8 mouse cellular contexts compared by ENCODE assay signal in the genomic region with DNA sequence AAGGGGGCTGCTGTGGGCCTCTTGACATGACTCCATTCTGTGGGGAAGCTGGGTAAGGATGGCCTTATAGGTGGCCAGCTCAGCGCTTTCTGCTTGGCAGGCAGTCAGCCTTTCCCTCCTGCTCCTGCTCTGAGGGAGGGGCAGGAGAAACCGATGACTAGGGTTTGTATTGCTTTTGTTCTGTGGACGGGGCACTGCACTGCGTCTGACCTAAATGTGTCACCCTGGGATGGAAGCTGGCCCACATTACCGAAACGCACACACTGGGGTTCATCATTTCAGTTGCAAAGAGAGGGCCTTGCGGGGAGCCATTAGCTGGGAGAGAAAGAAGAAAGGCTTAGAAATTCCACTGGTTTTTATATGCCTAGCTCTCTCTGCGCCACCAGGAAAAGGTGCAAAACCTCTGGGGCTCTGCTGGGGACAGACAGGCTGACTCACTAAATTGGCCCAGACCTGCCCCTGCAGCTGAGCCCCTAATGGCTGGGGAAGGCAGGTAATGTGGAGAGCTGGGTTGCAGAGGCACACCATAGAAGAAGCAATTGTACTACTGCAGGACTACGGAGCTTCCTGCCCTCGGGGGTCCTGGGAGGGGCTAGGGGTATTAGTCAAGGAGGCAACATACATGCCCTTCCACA. TPM values are rescaled to one million over a fixed set of nuclear protein-coding genes. Genes with fewer than 3 reads are reported as not detected.
DNase-seq lines count a peak whose midpoint lies in the region; ATAC-seq lines count a peak whose summit lies in the region.

No protein-coding gene starts in this region.

- 7% methylated on average over 10 of the region's 10 CpGs for WGBS in hindbrain, embryonic 13.5 days
- 9% methylated on average over 10 of the region's 10 CpGs for WGBS in neural tube, embryonic 15.5 days

- peak; percentile 49 to 82 for DNase-seq in adrenal gland, adult (ENCODE audit: inconsistent age in 2 of 2, low spot score in 1 of 2)
- no peak for DNase-seq in adrenal gland, postnatal 4 days (ENCODE audit: low spot score in 2 of 2)
- DNase-seq in urinary bladder, postnatal 14 days (ENCODE audit: low spot score) = peak; percentile 27
- DNase-seq in urinary bladder, adult 2 months (ENCODE audit: low spot score) = no peak
- DNase-seq in right cerebral cortex, postnatal 36 days (ENCODE audit: low spot score in 2 of 2) = no peak

- no peaks in the 10 kb centered on the region for H3K36me3 ChIP-seq in hindbrain, embryonic 13.5 days
- H3K36me3 ChIP-seq in neural tube, embryonic 15.5 days = no peaks in the 10 kb centered on the region

- peak overlapping the region; percentile 2 for H3K4me2 ChIP-seq in hindbrain, embryonic 13.5 days
- H3K4me2 ChIP-seq in neural tube, embryonic 15.5 days = peak overlapping the region; percentile 20

- peak; percentile 69 for ATAC-seq in hindbrain, embryonic 13.5 days (ENCODE audit: low FRiP score)
- ATAC-seq in neural tube, embryonic 15.5 days (ENCODE audit: low FRiP score) = peak; percentile 53
- no peak for ATAC-seq in granulocyte monocyte progenitor cell, adult 5-6 weeks (replicated peaks; ENCODE audit: poor library complexity, severe bottlenecking)

- peaks cover 72% of the 10 kb centered on the region for H3K4me1 ChIP-seq in hindbrain, embryonic 13.5 days (replicated peaks)
- peaks cover 61% of the 10 kb centered on the region for H3K4me1 ChIP-seq in neural tube, embryonic 15.5 days

- no peaks in the 10 kb centered on the region for H3K27me3 ChIP-seq in hindbrain, embryonic 13.5 days
- H3K27me3 ChIP-seq in neural tube, embryonic 15.5 days (replicated peaks) = no peaks in the 10 kb centered on the region

- H3K27ac ChIP-seq in hindbrain, embryonic 13.5 days = peak overlapping the region; percentile 88
- peak overlapping the region; percentile 86 for H3K27ac ChIP-seq in neural tube, embryonic 15.5 days (replicated peaks)

- H3K9ac ChIP-seq in hindbrain, embryonic 13.5 days = peak overlapping the region; percentile 51
- no peak overlapping the region for H3K9ac ChIP-seq in neural tube, embryonic 15.5 days (replicated peaks)

- H3K9me3 ChIP-seq in hindbrain, embryonic 13.5 days = no peaks in the 10 kb centered on the region
- H3K9me3 ChIP-seq in neural tube, embryonic 15.5 days (replicated peaks) = no peaks in the 10 kb centered on the region

- H3K4me3 ChIP-seq in hindbrain, embryonic 13.5 days = no peak overlapping the region
- H3K4me3 ChIP-seq in neural tube, embryonic 15.5 days (replicated peaks) = no peak overlapping the region

RNA-seq across cellular contexts. Expression of gene Gramd4, which starts 55.3 kb away (rescaled TPM):
- total RNA-seq in adrenal gland, postnatal 4 days (2021) = 10 to 100 TPM; 22.9 to 23.1 TPM
- polyA plus RNA-seq in urinary bladder, adult 2 months (2012; rRNA removed) = 13.2 and 17.5 TPM in 2 replicates
- 33.9 and 36.4 TPM in 2 replicates for polyA plus RNA-seq in hindbrain, embryonic 13.5 days (2015; fragmentation: Nextera tagmentation; extraction: Ambion mirVana)
- 25.4 and 25.8 TPM in 2 replicates for polyA plus RNA-seq in neural tube, embryonic 15.5 days (2015; fragmentation: Nextera tagmentation; extraction: Ambion mirVana)
- 15.0 and 19.9 TPM in 2 replicates for total RNA-seq in granulocyte monocyte progenitor cell, adult 5-6 weeks (2014; fragmentation: Nextera tagmentation)
- total RNA-seq in granulocyte monocyte progenitor cell, adult 5-6 weeks (2017) = 15.9 and 18.4 TPM in 2 replicates

Comparison
In these comparisons a context has a peak if more than half of its experiments do, and no peak if none do; other contexts are left out.
1. DNase-seq: peak in adrenal gland, adult (2 of 2) and urinary bladder, postnatal 14 days (single experiment); none in adrenal gland, postnatal 4 days (0 of 2), urinary bladder, adult 2 months (single experiment) and right cerebral cortex, postnatal 36 days (0 of 2).